Mouse (Mus musculus): ENCODE measurements at regions not wholly inside any gene's neighbourhood (a gene's known extent, or its start where the extent isn't known, plus 50 kb on each side); places are given as distances from the start of the nearest gene placed in this dataset.
A peak's percentile ranks its signal among the peaks of the same experiment; 100 is the strongest.

DNA sequence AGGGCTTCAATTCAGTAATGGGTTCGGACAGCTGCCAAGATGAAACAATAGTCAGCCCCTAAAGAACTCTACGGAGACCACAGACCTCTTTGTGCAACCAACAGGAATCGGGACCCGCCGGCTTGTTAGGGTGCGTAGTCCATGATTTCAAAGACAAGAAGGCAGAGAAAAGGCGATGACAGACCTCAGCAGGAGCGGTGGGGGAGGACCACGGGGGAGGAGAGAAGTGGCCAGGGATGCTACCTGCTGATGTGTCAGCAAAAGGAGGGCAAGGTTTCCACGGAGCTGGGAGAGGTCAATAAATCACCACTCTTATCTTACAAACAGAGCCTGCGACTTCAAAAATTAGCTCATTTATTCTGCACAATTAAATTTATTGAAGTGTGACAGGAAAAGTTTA, 388.4 kb upstream of the Id4 start:
- no peak for DNase-seq

DNA sequence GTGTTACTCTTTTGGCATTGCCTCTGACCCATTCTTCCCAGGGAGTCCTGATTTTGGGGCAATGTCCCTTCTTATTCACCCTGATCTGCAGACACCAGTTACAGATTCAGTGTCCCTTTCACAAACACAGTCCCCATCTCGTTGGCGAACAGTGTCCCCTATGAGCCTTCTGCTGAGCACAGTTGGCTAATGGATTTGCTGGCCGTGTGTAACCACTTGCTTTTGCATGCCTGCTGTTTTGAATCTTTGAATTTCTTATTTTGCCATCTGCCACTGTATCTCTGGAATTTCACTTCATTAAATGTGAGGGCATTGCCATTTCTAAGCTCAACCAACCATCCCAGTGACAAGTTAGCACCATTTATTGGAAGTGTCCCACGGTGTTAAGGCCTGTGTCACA, 368.5 kb upstream of the Id4 start:
- DNase-seq = no peak

GRCm38 (mm10) chr13:47894331-47894730, 366.7 kb upstream of the Id4 start:
- no peak for DNase-seq

DNA sequence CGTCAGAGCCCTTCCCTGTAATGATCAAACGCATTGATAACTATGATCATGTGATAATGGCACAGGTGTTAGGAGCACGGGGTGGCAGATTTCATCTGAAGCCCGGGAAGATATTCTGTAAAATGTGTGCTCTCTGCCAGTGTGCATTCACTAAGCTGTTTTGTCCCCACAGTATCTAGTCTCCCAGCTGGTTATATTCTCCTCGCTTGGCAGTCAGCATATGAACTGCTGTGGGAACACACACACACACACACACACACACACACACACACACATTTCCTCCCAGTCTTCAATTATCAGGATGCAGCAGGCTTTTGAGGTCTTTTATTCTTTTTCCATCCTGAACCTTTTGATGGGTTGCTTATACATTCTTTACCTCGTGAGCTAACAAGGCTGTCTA, 365.8 kb upstream of the Id4 start:
- DNase-seq = no peak

DNA sequence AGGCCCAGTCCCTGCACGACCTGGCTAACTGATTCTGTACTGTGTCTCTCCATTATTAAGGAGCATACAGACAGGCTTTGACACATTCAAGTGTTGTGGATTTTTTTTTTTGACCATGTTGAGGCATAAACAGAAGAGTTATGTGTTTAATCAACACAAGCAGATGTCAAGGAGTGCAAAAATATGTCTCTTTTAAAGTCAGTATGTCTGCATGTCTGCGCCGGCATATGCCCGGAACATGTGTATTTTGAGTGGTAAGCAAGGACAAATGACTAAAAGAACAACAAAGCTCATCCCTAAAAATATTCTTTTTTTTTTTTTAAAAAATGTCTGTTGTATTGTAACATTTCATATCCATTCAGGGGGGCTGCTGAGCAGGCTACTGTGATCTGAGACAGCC, 364.4 kb upstream of the Id4 start:
- no peak for DNase-seq

- no peak for DNase-seq
Observed at GRCm38 (mm10) chr13:47909851-47910530, 351.0 kb upstream of the Id4 start.

DNA sequence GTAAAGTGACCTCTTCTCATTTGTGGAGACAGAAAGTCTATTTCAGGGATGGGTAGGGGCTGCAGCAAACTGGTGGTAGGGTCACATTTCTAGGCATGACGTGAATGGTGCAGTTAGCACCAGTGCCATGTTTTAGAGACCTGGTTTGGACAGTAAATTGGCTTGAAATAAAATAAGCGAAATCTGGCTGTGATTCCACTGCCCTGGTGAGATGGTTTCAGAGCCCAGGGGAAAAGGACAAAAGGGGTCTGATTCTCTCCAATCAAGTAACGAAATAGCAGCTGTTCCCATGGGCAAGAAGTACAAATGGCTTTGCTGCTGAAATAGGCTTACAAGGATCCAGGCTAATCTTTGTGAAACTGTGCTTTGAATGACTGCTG, 350.5 kb upstream of the Id4 start:
- no peak for DNase-seq

DNA sequence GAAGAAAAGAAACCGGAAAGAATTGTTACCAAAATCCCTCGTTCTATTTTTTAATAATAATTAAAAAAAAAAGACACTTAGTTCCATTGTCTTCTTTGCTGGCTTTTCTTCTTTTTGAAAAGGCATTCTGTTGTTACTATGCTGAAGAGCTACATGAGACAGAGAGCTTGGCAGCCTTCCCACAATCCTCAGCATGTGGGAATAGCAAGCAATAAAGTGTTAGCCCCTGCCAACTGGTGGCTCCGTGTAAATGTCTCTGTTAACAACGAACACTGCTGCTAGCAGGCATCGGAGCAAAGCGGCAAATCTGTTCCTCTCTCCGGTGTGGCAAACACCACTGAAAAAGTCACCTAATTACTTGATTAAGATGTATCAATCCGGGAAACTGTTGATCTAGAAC, 344.6 kb upstream of the Id4 start:
- no peak for DNase-seq

- no peak for DNase-seq
Observed at GRCm38 (mm10) chr13:47917370-47917769, 343.7 kb upstream of the Id4 start.

GRCm38 (mm10) chr13:47921044-47921443, 340.0 kb upstream of the Id4 start:
- DNase-seq = no peak

- DNase-seq = no peak
Observed at GRCm38 (mm10) chr13:47940696-47941095, 320.3 kb upstream of the Id4 start.

DNA sequence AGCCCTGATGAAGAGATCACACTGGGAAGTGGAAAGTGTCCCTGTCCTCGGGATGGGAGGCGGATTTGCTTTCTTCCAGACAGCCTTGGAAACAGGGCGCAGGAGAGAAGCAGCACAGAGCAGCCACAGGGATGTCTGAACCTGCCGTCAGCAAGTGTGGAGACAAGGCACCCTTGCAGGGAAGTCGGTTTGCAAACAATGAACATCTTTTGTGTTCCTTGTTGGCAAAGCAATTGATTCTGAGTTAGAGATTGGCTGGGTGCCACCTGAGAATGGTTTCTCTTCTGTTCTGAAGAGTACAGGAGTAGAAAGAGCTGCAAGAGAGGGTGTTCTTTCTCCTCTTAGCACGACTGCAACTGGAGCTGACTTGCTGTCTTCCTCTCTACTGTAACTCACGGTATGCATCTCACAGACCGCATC, 318.6 kb upstream of the Id4 start:
- DNase-seq = peak; percentile 43

GRCm38 (mm10) chr13:47943645-47944044, 317.4 kb upstream of the Id4 start:
- no peak for DNase-seq

- DNase-seq = no peak
Observed at GRCm38 (mm10) chr13:47948098-47948865, 312.7 kb upstream of the Id4 start.

- DNase-seq = no peak
Observed at GRCm38 (mm10) chr13:47950456-47950855, 310.6 kb upstream of the Id4 start.

GRCm38 (mm10) chr13:47951043-47951442, 310.0 kb upstream of the Id4 start:
- DNase-seq = no peak

GRCm38 (mm10) chr13:47952946-47953345, 308.1 kb upstream of the Id4 start:
- no peak for DNase-seq

DNA sequence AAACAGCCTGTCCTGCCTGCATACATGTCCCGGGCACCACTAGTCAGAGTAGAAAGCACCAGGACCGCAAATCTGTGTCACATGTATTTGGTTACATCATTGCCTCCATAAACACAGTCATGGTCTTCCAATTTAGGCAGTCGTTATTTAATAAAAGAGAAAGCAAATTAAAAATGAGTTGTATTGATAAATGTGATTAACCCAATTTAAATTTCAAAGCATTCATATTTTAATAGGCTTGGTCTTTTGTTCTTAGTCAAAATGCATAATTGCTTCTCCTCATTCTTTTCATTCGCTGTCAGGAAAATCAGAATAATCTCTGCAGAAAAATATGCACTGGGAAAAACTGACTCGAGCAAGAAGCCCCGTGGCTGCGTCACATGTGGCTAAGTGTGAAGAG, 307.3 kb upstream of the Id4 start:
- DNase-seq = no peak

GRCm38 (mm10) chr13:47955504-47955903, 305.5 kb upstream of the Id4 start:
- DNase-seq = no peak

DNA sequence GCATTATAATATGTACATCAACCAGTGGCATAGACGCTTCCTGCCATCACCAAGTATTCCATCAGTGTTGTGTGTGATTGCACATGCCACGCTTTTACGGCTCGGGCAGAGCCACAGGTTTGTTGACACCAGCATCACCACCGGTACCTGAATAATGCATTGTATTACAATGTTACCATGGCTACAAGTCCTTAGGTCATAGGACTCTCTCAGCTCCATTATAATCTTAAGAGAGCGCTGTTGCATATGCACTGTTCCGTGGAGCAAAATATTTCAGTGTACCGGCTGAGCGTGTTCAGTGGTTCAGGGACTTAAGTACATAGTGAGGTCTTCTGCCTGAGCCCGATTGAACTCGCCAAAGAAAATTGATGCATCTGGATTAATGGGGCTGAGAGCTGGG, 303.4 kb upstream of the Id4 start:
- no peak for DNase-seq

- no peak for DNase-seq
Observed at GRCm38 (mm10) chr13:47974216-47974615, 286.8 kb upstream of the Id4 start.

- no peak for DNase-seq
Observed at GRCm38 (mm10) chr13:47974756-47975515, 286.1 kb upstream of the Id4 start.

GRCm38 (mm10) chr13:47998495-47998894, 262.5 kb upstream of the Id4 start:
- DNase-seq = no peak

DNA sequence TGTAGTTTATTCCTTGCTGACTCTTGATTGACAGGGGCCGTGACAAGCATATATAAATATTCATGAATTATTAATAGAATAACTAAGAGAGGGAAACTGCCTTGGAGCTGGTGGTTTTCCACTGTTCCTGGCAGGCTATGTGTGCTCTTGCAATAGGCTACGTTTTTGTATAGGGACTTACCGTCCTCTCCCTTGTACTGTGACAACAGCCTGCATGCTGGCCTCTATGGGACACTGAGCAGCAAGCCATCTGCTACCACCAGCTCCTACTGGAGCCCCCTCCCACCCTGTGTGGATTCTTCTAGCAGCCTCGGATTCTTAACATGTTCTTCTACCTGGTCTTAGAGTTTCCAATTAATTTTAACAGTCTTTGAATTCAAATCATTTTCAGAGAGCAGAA, 261.6 kb upstream of the Id4 start:
- no peak for DNase-seq

Measured in embryo, embryonic 11 days (tissue).